Mouse (Mus musculus): ENCODE data around the gene Speg. TPM values are rescaled to one million over a fixed set of nuclear protein-coding genes. Genes with fewer than 3 reads are reported as not detected.

The Speg gene
- total RNA-seq, 2 experiments from 2014 or later, result 181 to 191 TPM

Other genes starting within 250 kb of the Speg start
- gene Slc23a3, start 241.4 kb upstream of the Speg start, total RNA-seq (2021), result 1 to 10 TPM; 2.0 to 3.9 TPM
- 10 to 100 TPM; 31.1 to 35.2 TPM for gene Cnppd1, start 232.6 kb upstream of the Speg start, total RNA-seq (2021)
- gene Retreg2, start 232.5 kb upstream of the Speg start, total RNA-seq (2021), result 100 to 1,000 TPM; 210 to 215 TPM
- 10 to 100 TPM; 26.3 to 29.1 TPM for gene Zfand2b, start 206.7 kb upstream of the Speg start, total RNA-seq (2021)
- 10 to 100 TPM; 20.4 to 22.2 TPM for gene Abcb6, start 194.9 kb upstream of the Speg start, total RNA-seq (2021)
- 10 to 100 TPM; 24.4 to 27.0 TPM for gene Ankzf1, start 183.1 kb upstream of the Speg start, total RNA-seq (2021)
- gene Atg9a, start 183.1 kb upstream of the Speg start, total RNA-seq (2021), result 100 to 1,000 TPM; 124 to 125 TPM
- gene Glb1l, start 164.5 kb upstream of the Speg start, total RNA-seq (2021), result 10 to 100 TPM; 10.8 to 12.2 TPM
- 10 to 100 TPM; 86.2 to 89.3 TPM for gene Stk16, start 164.5 kb upstream of the Speg start, total RNA-seq (2021)
- gene Tuba4a, start 155.4 kb upstream of the Speg start, total RNA-seq (2021), result 100 to 1,000 TPM; 630 to 703 TPM
- gene A630095N17Rik, start 143.2 kb upstream of the Speg start, total RNA-seq (2021), result not detected
- 100 to 1,000 TPM; 107 to 116 TPM for gene Dnajb2, start 138.9 kb upstream of the Speg start, total RNA-seq (2021)
- gene Ptprn, start 110.8 kb upstream of the Speg start, total RNA-seq (2021), result 100 to 1,000 TPM; 480 to 486 TPM
- gene Resp18, start 96.9 kb upstream of the Speg start, total RNA-seq (2021), result 100 to 1,000 TPM; 169 to 185 TPM
- 10 to 100 TPM; 56.5 to 57.4 TPM for gene Dnpep, start 57.3 kb upstream of the Speg start, total RNA-seq (2021)
- under 1 TPM; 0.88 to 0.91 TPM for gene Des, start 15.0 kb upstream of the Speg start, total RNA-seq (2021)
- gene Gmppa, start 60.6 kb downstream of the Speg start, total RNA-seq (2021), result 10 to 100 TPM; 67.1 to 70.4 TPM
- gene Asic4, start 75.1 kb downstream of the Speg start, total RNA-seq (2021), result 10 to 100 TPM; 16.2 to 19.6 TPM
- 10 to 100 TPM; 87.2 to 93.6 TPM for gene Chpf, start 104.0 kb downstream of the Speg start, total RNA-seq (2021)
- gene Tmem198, start 104.2 kb downstream of the Speg start, total RNA-seq (2021), result 100 to 1,000 TPM in 1 of 2 experiments, 10 to 100 TPM in 1; 93.8 to 107 TPM
- gene Obsl1, start 131.2 kb downstream of the Speg start, total RNA-seq (2021), result 10 to 100 TPM; 26.6 to 29.6 TPM
- gene Inha, start 131.8 kb downstream of the Speg start, total RNA-seq (2021), result 10 to 100 TPM; 21.5 to 25.2 TPM
- 10 to 100 TPM; 30.9 to 34.9 TPM for gene Stk11ip, start 146.2 kb downstream of the Speg start, total RNA-seq (2021)
- gene Slc4a3, start 171.0 kb downstream of the Speg start, total RNA-seq (2021), result 100 to 1,000 TPM; 175 to 178 TPM